Comparison of ENCODE assay signal across 9 mouse cellular contexts in genomic region chr3:94482764-94483385, GRCm38 (mm10). TPM values are rescaled to one million over a fixed set of nuclear protein-coding genes. Genes with fewer than 3 reads are reported as not detected.
A peak's percentile ranks its signal among the peaks of the same experiment; 100 is the strongest.
DNase-seq lines count a peak whose midpoint lies in the region; ATAC-seq lines count a peak whose summit lies in the region.
"Had no signal": no experiment of that assay in that cellular context is flagged by ENCODE, and none has a peak within 500 bp of the region (broad histone marks: within the 10 kb centered on the region; RNA-seq: fewer than 3 reads in every experiment).

No protein-coding gene starts in this region.

- 84% methylated on average over 17 of the region's 17 CpGs for WGBS in forebrain, embryonic 14.5 days

- peaks cover 48% of the 10 kb centered on the region for H3K36me3 ChIP-seq in forebrain, embryonic 14.5 days (ENCODE audit: control insufficient read depth, insufficient read depth, low read length)
- H3K36me3 ChIP-seq: liver, embryonic 15.5 days had no signal

- 0 out of 2 replicates have a peak overlapping the region, but pooled peaks have one; percentile 16 for H3K4me2 ChIP-seq in forebrain, embryonic 14.5 days (ENCODE audit: low read length)
- H3K4me2 ChIP-seq: liver, embryonic 15.5 days had no signal

- H3K27me3 ChIP-seq in forebrain, embryonic 14.5 days (replicated peaks; ENCODE audit: control insufficient read depth, insufficient read depth, low read length) = no peaks in the 10 kb centered on the region

- DNase-seq in cerebellum, adult 9-11 months = peak; percentile 39
- no peak for DNase-seq in cerebellum, adult 18-20 months
- peak; percentile 28 for DNase-seq in CD4-positive, CD25-positive, alpha-beta regulatory T cell, adult 2 months (ENCODE audit: low read depth, low spot score)
- no peak for DNase-seq in forebrain, embryonic 14.5 days (ENCODE audit: low spot score)
- no peak for DNase-seq in thymus, adult 18-20 months

- no peak overlapping the region for H3K9ac ChIP-seq in forebrain, embryonic 14.5 days (ENCODE audit: low read length)
- H3K9ac ChIP-seq: liver, embryonic 15.5 days had no signal

- H3K9me3 ChIP-seq in forebrain, embryonic 14.5 days (replicated peaks; ENCODE audit: control insufficient read depth, low read length) = no peaks in the 10 kb centered on the region
- H3K9me3 ChIP-seq: liver, embryonic 15.5 days had no signal

- peak overlapping the region; percentile 83 for H3K27ac ChIP-seq in forebrain, embryonic 14.5 days (ENCODE audit: low read depth, low read length)
- H3K27ac ChIP-seq: liver, embryonic 15.5 days had no signal

- no peak for ATAC-seq in forebrain, embryonic 14.5 days
- ATAC-seq in megakaryocyte, adult 5-6 weeks (ENCODE audit: poor library complexity, severe bottlenecking) = peak; percentile 89
- no peak for ATAC-seq in erythroid progenitor cell, adult 5-6 weeks (replicated peaks; ENCODE audit: low FRiP score, poor library complexity, severe bottlenecking)
- ATAC-seq in activated CD4-positive, CD25-positive, alpha-beta regulatory T cell, adult 4 months = no peak

- H3K4me1 ChIP-seq in forebrain, embryonic 14.5 days (ENCODE audit: control insufficient read depth, insufficient read depth, low read length) = peaks cover 69% of the 10 kb centered on the region

- H3K4me3 ChIP-seq in forebrain, embryonic 14.5 days (ENCODE audit: low read depth, low read length) = no peak overlapping the region
- H3K4me3 ChIP-seq: liver, embryonic 15.5 days had no signal

RNA-seq across cellular contexts. Expression of gene Riiad1, which starts 2.7 kb away (rescaled TPM):
- polyA plus RNA-seq in forebrain, embryonic 14.5 days (2014; fragmentation: Nextera tagmentation; extraction: Ambion mirVana) = 14.7 and 19.2 TPM in 2 replicates
- 1.1 TPM in 1 of 2 replicates, not detected in the other for total RNA-seq in megakaryocyte, adult 5-6 weeks (2015)
- not detected in 2 replicates for total RNA-seq in megakaryocyte, adult 5-6 weeks (2017)
- total RNA-seq in erythroid progenitor cell, adult 5-6 weeks (2015; ENCODE audit: low replicate concordance) = not detected in 2 replicates
- total RNA-seq in erythroid progenitor cell, adult 5-6 weeks (2017; ENCODE audit: low replicate concordance) = not detected in 2 replicates
- polyA plus RNA-seq in activated CD4-positive, CD25-positive, alpha-beta regulatory T cell, adult 4 months (2017; shearing (Covaris generic)) = 1 to 10 TPM in 1 of 2 experiments, not detected in 1; 1.3 TPM

RNA-seq across cellular contexts. Expression of gene Celf3, which starts 4.8 kb away (rescaled TPM):
- 301 and 306 TPM in 2 replicates for polyA plus RNA-seq in forebrain, embryonic 14.5 days (2014; fragmentation: Nextera tagmentation; extraction: Ambion mirVana)
- not detected in 2 replicates for total RNA-seq in megakaryocyte, adult 5-6 weeks (2015)
- total RNA-seq in megakaryocyte, adult 5-6 weeks (2017) = not detected in 2 replicates
- total RNA-seq in erythroid progenitor cell, adult 5-6 weeks (2015; ENCODE audit: low replicate concordance) = not detected in 2 replicates
- not detected in 2 replicates for total RNA-seq in erythroid progenitor cell, adult 5-6 weeks (2017; ENCODE audit: low replicate concordance)
- under 1 TPM; 0.52 to 0.57 TPM for polyA plus RNA-seq in activated CD4-positive, CD25-positive, alpha-beta regulatory T cell, adult 4 months (2017; shearing (Covaris generic))

RNA-seq across cellular contexts. Expression of gene Oaz3, which starts 39.2 kb away (rescaled TPM):
- 0.38 and 0.78 TPM in 2 replicates for polyA plus RNA-seq in forebrain, embryonic 14.5 days (2014; fragmentation: Nextera tagmentation; extraction: Ambion mirVana)
- total RNA-seq in megakaryocyte, adult 5-6 weeks (2015) = not detected in 2 replicates
- total RNA-seq in megakaryocyte, adult 5-6 weeks (2017) = not detected in 2 replicates
- 0.84 TPM in 1 of 2 replicates, not detected in the other for total RNA-seq in erythroid progenitor cell, adult 5-6 weeks (2015; ENCODE audit: low replicate concordance)
- not detected in 2 replicates for total RNA-seq in erythroid progenitor cell, adult 5-6 weeks (2017; ENCODE audit: low replicate concordance)
- polyA plus RNA-seq in activated CD4-positive, CD25-positive, alpha-beta regulatory T cell, adult 4 months (2017; shearing (Covaris generic)) = under 1 TPM in 1 of 2 experiments, not detected in 1; 0.74 TPM

RNA-seq across cellular contexts. Expression of gene Mrpl9, which starts 39.8 kb away (rescaled TPM):
- polyA plus RNA-seq in forebrain, embryonic 14.5 days (2014; fragmentation: Nextera tagmentation; extraction: Ambion mirVana) = 57.2 and 58.6 TPM in 2 replicates
- 30.7 and 34.2 TPM in 2 replicates for total RNA-seq in megakaryocyte, adult 5-6 weeks (2015)
- total RNA-seq in megakaryocyte, adult 5-6 weeks (2017) = 41.8 and 44.3 TPM in 2 replicates
- total RNA-seq in erythroid progenitor cell, adult 5-6 weeks (2015; ENCODE audit: low replicate concordance) = 15.5 and 19.5 TPM in 2 replicates
- total RNA-seq in erythroid progenitor cell, adult 5-6 weeks (2017; ENCODE audit: low replicate concordance) = 17.7 and 27.5 TPM in 2 replicates
- 10 to 100 TPM; 52.3 to 63.6 TPM for polyA plus RNA-seq in activated CD4-positive, CD25-positive, alpha-beta regulatory T cell, adult 4 months (2017; shearing (Covaris generic))

Comparison
In these comparisons a context has a peak if more than half of its experiments do, and no peak if none do; other contexts are left out.
1. DNase-seq: peak in cerebellum, adult 9-11 months (single experiment) and CD4-positive, CD25-positive, alpha-beta regulatory T cell, adult 2 months (single experiment); none in cerebellum, adult 18-20 months (0 of 2), forebrain, embryonic 14.5 days (single experiment) and thymus, adult 18-20 months (0 of 2).